Mouse (Mus musculus) forebrain, embryonic 12.5 days (tissue): ENCODE data around the gene Nek7. TPM values are rescaled to one million over a fixed set of nuclear protein-coding genes. Genes with fewer than 3 reads are reported as not detected.
A peak's percentile ranks its signal among the peaks of the same experiment; 100 is the strongest.

Experiments
- ATAC-seq: fragments of 200-750 bp; cut with Nextera tagmentation; 2 replicates; pipeline ENCODE4 v1.8.0; 2017; ENCODE audit warnings: moderate TSS enrichment; ENCODE audit not compliant: low FRiP score
- H3K27ac ChIP-seq: fragments of 300-500 bp; sonication (generic); 2 replicates; pipeline ENCODE4 v1.5.1; 2016; ENCODE audit warnings: mild to moderate bottlenecking
- H3K27me3 ChIP-seq: fragments of 300-500 bp; sonication (generic); 2 replicates; pipeline ENCODE4 v1.6.1; 2016; ENCODE audit warnings: mild to moderate bottlenecking
- H3K36me3 ChIP-seq: fragments of 300-500 bp; sonication (generic); replicated peaks from 2 replicates; pipeline ENCODE4 v1.6.1; 2016; ENCODE audit warnings: mild to moderate bottlenecking
- H3K4me1 ChIP-seq: fragments of 300-500 bp; sonication (generic); 2 replicates; pipeline ENCODE4 v1.6.1; 2016
- H3K4me2 ChIP-seq: fragments of 300-500 bp; sonication (generic); 2 replicates; pipeline ENCODE4 v1.6.1; 2016; ENCODE audit warnings: mild to moderate bottlenecking, moderate library complexity
- H3K4me3 ChIP-seq: fragments of 300-500 bp; sonication (generic); replicated peaks from 2 replicates; pipeline ENCODE4 v1.5.1; 2016; ENCODE audit warnings: mild to moderate bottlenecking
- H3K9ac ChIP-seq: fragments of 300-500 bp; sonication (generic); 2 replicates; pipeline ENCODE4 v1.6.1; 2016; ENCODE audit warnings: mild to moderate bottlenecking
- H3K9me3 ChIP-seq: fragments of 300-500 bp; sonication (generic); 2 replicates; pipeline ENCODE4 v1.6.1; 2016
- WGBS: fragments of 180-500 bp; shearing (Covaris S2); methylation state at CpG from one replicate; pipeline ENCODE4 v1.1.7; 2016; 5-methylcytosine and 5-hydroxymethylcytosine counted together
- polyA plus RNA-seq: library from polyadenylated mRNA; unstranded; fragments of >200 nt; fragmentation: Nextera tagmentation; extraction: Ambion mirVana; gene quantifications from 2 replicates; pipeline ENCODE4 v1.2.1, GENCODE M21; 2016

Nek7 gene
- polyA plus RNA-seq, 1 experiment from 2014 or later = 27.4 TPM

DNA sequence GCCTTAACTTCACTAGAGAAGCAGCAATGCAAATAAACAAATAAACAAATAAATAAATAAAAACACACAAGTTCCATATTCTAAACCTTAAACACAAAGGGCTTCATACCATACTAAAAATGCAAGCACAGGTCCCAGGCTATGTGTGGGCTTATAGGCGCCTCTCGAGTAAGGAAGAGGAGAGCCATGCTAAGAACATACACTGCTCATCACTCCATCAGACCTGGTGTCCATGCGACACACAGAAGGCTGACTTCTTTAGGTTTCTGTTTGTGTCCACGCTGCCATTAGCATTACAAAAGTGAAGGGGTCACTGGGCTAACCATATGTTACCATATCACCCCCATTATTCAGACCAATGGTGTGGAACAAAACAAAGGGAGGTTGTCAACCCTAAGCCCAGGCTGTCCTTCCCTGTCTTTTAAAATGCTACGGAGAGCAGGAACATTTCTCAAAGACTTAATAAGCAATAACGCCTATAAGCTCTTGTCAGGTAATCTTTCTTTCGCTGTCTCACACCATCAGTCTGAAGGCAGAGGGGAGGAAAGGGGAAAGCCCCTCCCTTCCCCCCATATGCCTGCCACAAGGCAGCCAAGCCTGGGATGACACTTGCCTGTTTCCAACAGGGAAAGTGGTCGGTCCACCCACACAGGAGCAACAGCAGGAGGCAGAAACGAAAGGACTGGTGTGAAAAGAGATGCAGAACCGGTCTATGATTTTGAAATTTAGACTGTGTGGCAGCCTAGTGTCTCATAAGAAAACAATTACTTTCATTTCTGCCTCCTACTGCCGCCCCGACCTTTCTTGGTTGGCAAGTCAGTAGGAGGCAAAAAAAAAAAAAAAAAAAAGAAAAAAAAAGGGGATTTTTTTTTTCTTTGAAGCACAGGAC lies 60.5 kb downstream of the Nek7 start:
- Histone ChIP-seq H3K9me3 (no peaks in the 10 kb centered on the region), H3K9ac (no peak overlapping the region), H3K4me3 (no peak overlapping the region), H3K4me1 (peaks cover 7% of the 10 kb centered on the region), H3K36me3 (no peaks in the 10 kb centered on the region), H3K27me3 (no peaks in the 10 kb centered on the region), H3K27ac (peak overlapping the region; percentile 66; the same call in 1 of the 2 replicates), H3K4me2 (no peak overlapping the region)
- 43% methylated on average over 12 of the region's 12 CpGs for WGBS
- ATAC-seq = peak; percentile 81

- no peak for ATAC-seq
- Histone ChIP-seq H3K4me1 (peaks cover 7% of the 10 kb centered on the region), H3K4me3 (no peak overlapping the region), H3K4me2 (no peak overlapping the region), H3K36me3 (no peaks in the 10 kb centered on the region), H3K27ac (no peak overlapping the region), H3K9me3 (no peaks in the 10 kb centered on the region), H3K9ac (no peak overlapping the region), H3K27me3 (no peaks in the 10 kb centered on the region)
- WGBS = 68% methylated on average over 3 of the region's 3 CpGs
Observed at GRCm38 (mm10) chr1:138558342-138558741, 61.6 kb downstream of the Nek7 start.

GRCm38 (mm10) chr1:138554926-138555325 lies 65.0 kb downstream of the Nek7 start:
- Histone ChIP-seq H3K36me3 (no peaks in the 10 kb centered on the region), H3K9me3 (no peaks in the 10 kb centered on the region), H3K9ac (no peak overlapping the region), H3K4me3 (no peak overlapping the region), H3K4me1 (peaks cover 7% of the 10 kb centered on the region), H3K27me3 (no peaks in the 10 kb centered on the region), H3K27ac (no peak overlapping the region), H3K4me2 (no peak overlapping the region)
- WGBS = 84% methylated on average over 5 of the region's 5 CpGs
- no peak for ATAC-seq

GRCm38 (mm10) chr1:138550184-138550583 lies 69.8 kb downstream of the Nek7 start:
- 57% methylated on average over 6 of the region's 6 CpGs for WGBS
- no peak overlapping the region for H3K4me2 ChIP-seq
- H3K27ac ChIP-seq = no peak overlapping the region
- H3K9me3 ChIP-seq = no peaks in the 10 kb centered on the region
- no peak for ATAC-seq
- no peak overlapping the region for H3K9ac ChIP-seq
- no peaks in the 10 kb centered on the region for H3K27me3 ChIP-seq
- H3K4me3 ChIP-seq = no peak overlapping the region
- no peaks in the 10 kb centered on the region for H3K36me3 ChIP-seq
- peaks cover 10% of the 10 kb centered on the region for H3K4me1 ChIP-seq

DNA sequence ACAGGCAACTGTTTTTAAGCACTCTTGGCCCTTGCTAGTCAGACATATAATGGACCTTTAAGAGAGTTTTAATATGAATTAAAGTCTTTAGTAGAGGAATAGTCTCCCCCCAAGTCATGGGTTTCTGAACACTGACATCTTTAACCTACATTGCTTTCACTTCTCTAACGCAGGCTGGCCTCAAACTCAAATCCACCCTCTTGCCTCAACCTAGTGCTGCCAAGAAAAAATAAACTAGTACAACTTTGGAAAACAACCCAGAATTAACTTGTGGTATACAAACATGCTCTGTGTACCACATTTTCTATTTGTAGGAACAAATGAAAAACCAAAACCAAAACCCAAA lies 77.8 kb downstream of the Nek7 start:
- 0 out of 2 replicates have a peak, but pooled peaks cover 7% of the 10 kb centered on the region for H3K4me1 ChIP-seq
- no peak overlapping the region for H3K27ac ChIP-seq
- H3K9me3 ChIP-seq = no peaks in the 10 kb centered on the region
- no peaks in the 10 kb centered on the region for H3K36me3 ChIP-seq
- H3K9ac ChIP-seq = no peak overlapping the region
- WGBS = 97% methylated on average over 1 of the region's 1 CpGs
- ATAC-seq = no peak
- no peak overlapping the region for H3K4me3 ChIP-seq
- H3K4me2 ChIP-seq = no peak overlapping the region
- H3K27me3 ChIP-seq = no peaks in the 10 kb centered on the region

DNA sequence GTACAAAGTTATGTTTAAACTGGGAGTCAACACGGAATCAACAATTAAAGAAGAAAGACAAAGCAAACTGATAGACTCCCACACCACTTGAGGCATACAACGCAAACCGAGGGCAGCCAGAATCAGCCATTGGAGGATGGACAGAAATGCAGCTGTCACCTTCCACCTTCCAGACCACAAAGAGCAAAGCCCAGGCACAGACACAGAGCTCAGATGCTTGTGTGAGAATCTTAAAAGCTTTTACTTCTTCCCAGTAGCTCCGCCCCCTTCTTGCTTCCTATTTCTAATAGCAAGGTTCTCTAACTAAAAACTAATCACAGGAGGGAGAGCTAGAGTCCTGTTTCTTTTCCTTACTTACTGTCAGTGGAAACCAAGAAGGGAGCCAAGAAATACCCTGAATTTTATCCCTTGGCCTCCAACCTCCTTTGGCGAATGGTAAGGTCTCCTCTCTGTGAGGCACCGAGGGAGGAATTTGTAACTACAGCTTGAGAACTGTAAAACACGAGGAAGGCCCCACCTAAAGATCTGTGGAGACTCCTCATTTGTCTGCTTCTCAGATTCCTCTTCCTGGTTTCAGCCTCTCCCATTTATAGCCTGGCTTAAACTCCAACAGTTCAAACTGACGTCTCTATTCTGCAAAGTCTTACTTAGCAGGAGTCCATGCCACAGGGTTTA lies 78.3 kb downstream of the Nek7 start:
- Histone ChIP-seq H3K9ac (no peak overlapping the region), H3K4me3 (no peak overlapping the region), H3K27me3 (no peaks in the 10 kb centered on the region), H3K27ac (no peak overlapping the region), H3K36me3 (no peaks in the 10 kb centered on the region), H3K9me3 (no peaks in the 10 kb centered on the region), H3K4me1 (0 out of 2 replicates have a peak, but pooled peaks cover 7% of the 10 kb centered on the region), H3K4me2 (no peak overlapping the region)
- ATAC-seq = no peak
- 78% methylated on average over 8 of the region's 8 CpGs for WGBS

DNA sequence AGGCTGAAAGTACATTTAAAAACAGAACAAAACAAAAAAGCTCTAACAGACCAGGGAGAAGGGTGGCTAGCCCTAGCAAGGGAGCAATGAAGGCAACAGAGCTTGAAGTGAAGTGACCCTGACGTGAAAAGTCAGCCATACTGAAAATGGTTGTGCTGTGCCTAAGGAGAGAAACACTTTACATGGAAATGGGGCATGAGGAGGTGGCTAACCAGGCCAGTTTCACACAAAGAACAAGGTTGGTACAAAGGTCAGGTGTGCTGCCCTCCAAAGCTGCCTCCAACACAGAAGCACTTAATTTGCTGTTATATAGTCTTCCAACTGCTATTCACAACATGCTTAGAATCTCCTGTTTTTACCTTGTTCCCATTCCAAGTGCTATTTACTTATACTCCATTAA lies 80.2 kb downstream of the Nek7 start:
- Histone ChIP-seq H3K9ac (no peak overlapping the region), H3K27me3 (no peaks in the 10 kb centered on the region), H3K36me3 (no peaks in the 10 kb centered on the region), H3K4me2 (no peak overlapping the region), H3K4me3 (no peak overlapping the region), H3K4me1 (peaks cover 10% of the 10 kb centered on the region; the same call in 1 of the 2 replicates), H3K9me3 (no peaks in the 10 kb centered on the region), H3K27ac (no peak overlapping the region)
- no peak for ATAC-seq
- WGBS = 52% methylated on average over 1 of the region's 1 CpGs

DNA sequence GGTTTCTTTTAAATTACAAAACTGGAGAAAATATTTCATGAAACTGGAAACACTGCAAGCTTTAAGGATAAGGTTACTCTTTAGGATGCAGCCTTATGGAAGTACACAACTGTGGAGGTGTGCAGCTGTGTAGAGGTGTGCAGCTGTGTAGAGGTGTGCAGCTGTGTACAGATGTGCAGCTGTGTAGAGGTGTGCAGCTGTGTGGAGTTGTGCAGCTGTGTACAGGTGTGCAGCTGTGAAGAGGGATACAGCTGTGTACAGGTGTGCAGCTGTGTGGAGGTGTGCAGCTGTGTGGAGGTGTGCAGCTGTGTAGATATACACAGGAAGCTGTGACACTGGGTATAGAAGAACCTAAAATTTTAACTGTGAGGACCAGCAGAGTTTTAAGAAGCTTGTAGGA lies 81.7 kb downstream of the Nek7 start:
- ATAC-seq = no peak
- H3K9me3 ChIP-seq = no peaks in the 10 kb centered on the region

GRCm38 (mm10) chr1:138535758-138536574 lies 84.0 kb downstream of the Nek7 start:
- ATAC-seq = no peak
- H3K4me1 ChIP-seq = peaks cover 7% of the 10 kb centered on the region; the same call in 1 of the 2 replicates
- no peak overlapping the region for H3K27ac ChIP-seq
- no peaks in the 10 kb centered on the region for H3K9me3 ChIP-seq
- no peaks in the 10 kb centered on the region for H3K27me3 ChIP-seq
- H3K4me2 ChIP-seq = no peak overlapping the region
- H3K4me3 ChIP-seq = no peak overlapping the region
- H3K9ac ChIP-seq = no peak overlapping the region
- WGBS = 64% methylated on average over 16 of the region's 16 CpGs
- H3K36me3 ChIP-seq = no peaks in the 10 kb centered on the region

More for the DNA sequence above, 81.7 kb downstream of the Nek7 start:
- Histone ChIP-seq H3K4me2 (no peak overlapping the region), H3K27me3 (no peaks in the 10 kb centered on the region), H3K4me3 (no peak overlapping the region), H3K27ac (no peak overlapping the region), H3K4me1 (peaks cover 10% of the 10 kb centered on the region; the same call in 1 of the 2 replicates), H3K9ac (no peak overlapping the region), H3K36me3 (no peaks in the 10 kb centered on the region)

GRCm38 (mm10) chr1:138530604-138531003 lies 89.3 kb downstream of the Nek7 start:
- no peaks in the 10 kb centered on the region for H3K36me3 ChIP-seq
- H3K9me3 ChIP-seq = no peaks in the 10 kb centered on the region
- H3K4me2 ChIP-seq = no peak overlapping the region
- H3K27me3 ChIP-seq = no peaks in the 10 kb centered on the region
- WGBS = 92% methylated on average over 5 of the region's 5 CpGs
- no peak for ATAC-seq
- no peak overlapping the region for H3K9ac ChIP-seq
- no peak overlapping the region for H3K27ac ChIP-seq
- no peaks in the 10 kb centered on the region for H3K4me1 ChIP-seq
- no peak overlapping the region for H3K4me3 ChIP-seq

DNA sequence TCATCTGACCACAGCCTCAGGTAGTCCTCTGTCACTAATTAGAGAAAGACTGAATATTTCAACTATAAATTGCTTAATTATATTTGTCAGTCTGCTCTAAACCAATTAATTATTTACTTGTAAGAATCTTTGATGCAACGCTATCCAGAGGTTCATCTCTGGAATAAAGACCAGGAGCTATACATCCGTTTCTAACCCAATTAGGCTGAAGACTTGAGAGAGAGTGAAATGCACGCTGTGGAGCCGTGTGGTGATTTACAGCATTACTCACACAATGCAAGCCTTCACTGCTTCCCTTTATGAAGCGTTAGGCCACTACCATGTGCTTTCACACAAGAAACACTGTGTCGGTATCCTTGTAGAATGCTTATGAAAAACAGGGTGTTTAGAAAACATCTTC lies 96.0 kb downstream of the Nek7 start:
- H3K4me3 ChIP-seq = no peak overlapping the region
- H3K4me2 ChIP-seq = no peak overlapping the region
- WGBS = 34% methylated on average over 6 of the region's 6 CpGs
- peak; percentile 82; the same call in 1 of the 2 replicates for ATAC-seq
- H3K27ac ChIP-seq = peak overlapping the region; percentile 56; the same call in 1 of the 2 replicates
- no peaks in the 10 kb centered on the region for H3K27me3 ChIP-seq
- no peaks in the 10 kb centered on the region for H3K9me3 ChIP-seq
- H3K9ac ChIP-seq = no peak overlapping the region
- H3K4me1 ChIP-seq = peaks cover 14% of the 10 kb centered on the region; the same call in 1 of the 2 replicates
- no peaks in the 10 kb centered on the region for H3K36me3 ChIP-seq

GRCm38 (mm10) chr1:138518235-138518634 lies 101.7 kb downstream of the Nek7 start:
- no peak overlapping the region for H3K27ac ChIP-seq
- ATAC-seq = no peak; the same call in 1 of the 2 replicates
- 63% methylated on average over 5 of the region's 5 CpGs for WGBS
- H3K27me3 ChIP-seq = no peaks in the 10 kb centered on the region
- peaks cover 7% of the 10 kb centered on the region; the same call in 1 of the 2 replicates for H3K4me1 ChIP-seq
- H3K9ac ChIP-seq = no peak overlapping the region
- no peak overlapping the region for H3K4me2 ChIP-seq
- H3K36me3 ChIP-seq = no peaks in the 10 kb centered on the region
- H3K9me3 ChIP-seq = no peaks in the 10 kb centered on the region
- H3K4me3 ChIP-seq = no peak overlapping the region
